Mouse (Mus musculus) ES-E14 (cell line): ENCODE measurements around the gene Golph3.

Source experiments
- HCFC1 ChIP-seq: IDR thresholded peaks from 2 replicates; pipeline ENCODE4 v1.6.1; 2012; ENCODE audit warnings: low read length, inconsistent platforms, borderline replicate concordance; ENCODE audit not compliant: insufficient read depth
- ZC3H11A ChIP-seq: IDR thresholded peaks from 2 replicates; pipeline ENCODE4 v1.6.1; 2012; ENCODE audit warnings: low read depth, mild to moderate bottlenecking, inconsistent platforms, low read length, borderline replicate concordance
- ZNF384 ChIP-seq: IDR thresholded peaks from 2 replicates; pipeline ENCODE4 v1.6.1; 2012; ENCODE audit warnings: low read depth, low read length, inconsistent platforms

GRCm38 (mm10) chr15:12362701-12363040 lies 41.4 kb downstream of the Golph3 start:
- TF ChIP-seq HCFC1, result no peak
- no peak for TF ChIP-seq ZC3H11A
- TF ChIP-seq ZNF384, result no peak
